Mouse (Mus musculus) stomach, postnatal 0 days (tissue): Measurements from ENCODE around the gene Nebl.

ENCODE experiments used
- CTCF ChIP-seq: IDR thresholded peaks from 2 replicates; pipeline ENCODE4 v1.5.1; 2016; ENCODE audit warnings: antibody characterized with exemption, low read depth, mild to moderate bottlenecking, moderate library complexity
- EP300 ChIP-seq: optimal IDR thresholded peaks from 2 replicates; pipeline ENCODE3; 2016; ENCODE audit warnings: antibody characterized with exemption

- TF ChIP-seq CTCF: 0 out of 2 replicates have a peak, but pooled peaks have one; percentile 11
- TF ChIP-seq EP300: no peak
Measured at GRCm38 (mm10) chr2:17643869-17644268, 87.4 kb downstream of the Nebl start.
